Mouse (Mus musculus) MEL (cell line): Measurements from ENCODE around the gene Amacr. TPM values are rescaled to one million over a fixed set of nuclear protein-coding genes. Genes with fewer than 3 reads are reported as not detected.

Experiments used
- DNase-seq: peaks from one replicate; pipeline ENCODE4 v3.0.0; 2011; ENCODE audit warnings: low read depth, low spot score
- H3K27ac ChIP-seq: 2 replicates; pipeline ENCODE4 v1.5.1; 2012; ENCODE audit warnings: low read depth, mild to moderate bottlenecking, control low read depth, low read length, moderate library complexity; ENCODE audit not compliant: control insufficient read depth
- H3K27me3 ChIP-seq, 2 experiments: fragments of 150-350 bp in 1 of 2; sonication (generic) in 1 of 2; 2 replicates each; pipeline ENCODE4 v1.6.1; 2012; ENCODE audit warnings: low read length in 2 of 2, mild to moderate bottlenecking in 2 of 2, improper control_type of control experiment in 1 of 2, moderate library complexity in 1 of 2; ENCODE audit not compliant: insufficient read depth in 2 of 2, control insufficient read depth in 1 of 2
- H3K36me3 ChIP-seq, 2 experiments: 2 replicates each; pipeline ENCODE4 v1.6.1; 2012 to 2014; ENCODE audit warnings: low read length in 2 of 2, improper control_type of control experiment in 1 of 2, inconsistent platforms in 1 of 2, mild to moderate bottlenecking in 1 of 2; ENCODE audit not compliant: insufficient read depth in 2 of 2, control insufficient read depth in 1 of 2
- H3K4me1 ChIP-seq, 2 experiments: fragments of 150-350 bp in 1 of 2; sonication (generic) in 1 of 2; 2 replicates each; pipeline ENCODE4 v1.6.1; 2012; ENCODE audit warnings: low read length in 2 of 2, improper control_type of control experiment in 1 of 2, mild to moderate bottlenecking in 1 of 2; ENCODE audit not compliant: insufficient read depth in 2 of 2, control insufficient read depth in 1 of 2
- H3K4me3 ChIP-seq, 2 experiments: fragments of 150-350 bp in 1 of 2; sonication (generic) in 1 of 2; 2 replicates each; pipeline ENCODE4 v1.5.1; 2012; ENCODE audit warnings: low read depth in 2 of 2, low read length in 2 of 2, mild to moderate bottlenecking in 2 of 2, moderate library complexity in 2 of 2, control low read depth in 1 of 2, improper control_type of control experiment in 1 of 2; ENCODE audit not compliant: control insufficient read depth in 1 of 2, insufficient read depth in 1 of 2
- H3K79me2 ChIP-seq: 2 replicates; pipeline ENCODE4 v1.6.1; 2012; ENCODE audit warnings: mild to moderate bottlenecking, low read length, moderate library complexity; ENCODE audit not compliant: control insufficient read depth, poor library complexity, insufficient read depth
- H3K9ac ChIP-seq: 2 replicates; pipeline ENCODE4 v1.6.1; 2012; ENCODE audit warnings: low read depth, mild to moderate bottlenecking, control low read depth, low read length, moderate library complexity; ENCODE audit not compliant: control insufficient read depth, poor library complexity, severe bottlenecking
- H3K9me3 ChIP-seq: fragments of 150-350 bp; sonication (generic); replicated peaks from 2 replicates; pipeline ENCODE4 v1.6.1; 2012; ENCODE audit warnings: mild to moderate bottlenecking, low read length, improper control_type of control experiment, moderate library complexity; ENCODE audit not compliant: insufficient read depth
- BHLHE40 ChIP-seq: IDR thresholded peaks from 2 replicates; pipeline ENCODE4 v1.6.1; 2012; ENCODE audit warnings: low read depth, mild to moderate bottlenecking, inconsistent platforms, low read length, improper control_type of control experiment, borderline replicate concordance
- CHD2 ChIP-seq: IDR thresholded peaks from 2 replicates; pipeline ENCODE4 v1.6.1; 2011; ENCODE audit warnings: low read length, improper control_type of control experiment
- CTCF ChIP-seq, 3 experiments: IDR thresholded peaks in 2 of 3; conservative IDR thresholded peaks in 1 of 3; 2 replicates each; pipeline ENCODE4 v1.5.1; 2011 to 2012; ENCODE audit warnings: low read length in 3 of 3, low read depth in 2 of 3, mild to moderate bottlenecking in 2 of 3, improper control_type of control experiment in 1 of 3, inconsistent platforms in 1 of 3, mixed read lengths in 1 of 3, moderate library complexity in 1 of 3; ENCODE audit not compliant: control insufficient read depth in 1 of 3, insufficient read depth in 1 of 3, poor library complexity in 1 of 3, severe bottlenecking in 1 of 3
- E2F4 ChIP-seq: IDR thresholded peaks from 2 replicates; pipeline ENCODE4 v1.6.1; 2011; ENCODE audit warnings: low read depth, low read length, improper control_type of control experiment, borderline replicate concordance
- EP300 ChIP-seq, 2 experiments: IDR thresholded peaks; 2 replicates each; pipeline ENCODE4 v1.6.1; 2011; ENCODE audit warnings: improper control_type of control experiment in 2 of 2, low read length in 2 of 2, low read depth in 1 of 2, mild to moderate bottlenecking in 1 of 2
- HCFC1 ChIP-seq: IDR thresholded peaks from 2 replicates; pipeline ENCODE4 v1.6.1; 2012; ENCODE audit warnings: low read depth, mild to moderate bottlenecking, inconsistent platforms, low read length, improper control_type of control experiment, moderate library complexity
- JUND ChIP-seq: IDR thresholded peaks from 2 replicates; pipeline ENCODE4 v1.6.1; 2011; ENCODE audit warnings: low read depth, mild to moderate bottlenecking, improper control_type of control experiment, low read length
- KAT2A ChIP-seq: conservative IDR thresholded peaks from 2 replicates; pipeline ENCODE4 v1.6.1; 2012; ENCODE audit warnings: low read depth, low read length, improper control_type of control experiment, inconsistent platforms
- MAX ChIP-seq: IDR thresholded peaks from 2 replicates; pipeline ENCODE4 v1.6.1; 2011; ENCODE audit warnings: low read length, improper control_type of control experiment
- MEF2A ChIP-seq: IDR thresholded peaks from 2 replicates; pipeline ENCODE4 v1.6.1; 2014; ENCODE audit warnings: low read depth, mild to moderate bottlenecking, inconsistent platforms, low read length, improper control_type of control experiment; ENCODE audit not compliant: poor library complexity, insufficient replicate concordance, severe bottlenecking; ENCODE audit errors: extremely low read depth
- MYB ChIP-seq: IDR thresholded peaks from 2 replicates; pipeline ENCODE4 v1.6.1; 2011; ENCODE audit warnings: mild to moderate bottlenecking, low read depth, low read length, improper control_type of control experiment
- MYC ChIP-seq: IDR thresholded peaks from 2 replicates; pipeline ENCODE4 v1.6.1; 2011; ENCODE audit warnings: low read depth, mild to moderate bottlenecking, low read length, improper control_type of control experiment, moderate library complexity
- NELFE ChIP-seq: IDR thresholded peaks from 2 replicates; pipeline ENCODE4 v1.6.1; 2011; ENCODE audit warnings: low read depth, low read length, improper control_type of control experiment
- POLR2A ChIP-seq, 2 experiments: IDR thresholded peaks; 2 replicates each; pipeline ENCODE4 v1.6.1; 2011 to 2012; ENCODE audit warnings: low read length in 2 of 2, mild to moderate bottlenecking in 2 of 2, control low read depth in 1 of 2, improper control_type of control experiment in 1 of 2, low read depth in 1 of 2, moderate library complexity in 1 of 2; ENCODE audit not compliant: control insufficient read depth in 1 of 2, insufficient read depth in 1 of 2, poor library complexity in 1 of 2
- RAD21 ChIP-seq: IDR thresholded peaks from 2 replicates; pipeline ENCODE4 v1.6.1; 2011; ENCODE audit warnings: mild to moderate bottlenecking, low read depth, low read length, improper control_type of control experiment
- RCOR1 ChIP-seq: IDR thresholded peaks from 2 replicates; pipeline ENCODE4 v1.6.1; 2012; ENCODE audit warnings: low read depth, mild to moderate bottlenecking, inconsistent platforms, low read length, improper control_type of control experiment
- SIN3A ChIP-seq: IDR thresholded peaks from 2 replicates; pipeline ENCODE4 v1.6.1; 2012; ENCODE audit warnings: low read length, improper control_type of control experiment, inconsistent platforms
- TCF12 ChIP-seq: IDR thresholded peaks from 2 replicates; pipeline ENCODE4 v1.6.1; 2014; ENCODE audit warnings: low read depth, mild to moderate bottlenecking, inconsistent platforms, low read length, improper control_type of control experiment, moderate library complexity
- USF1 ChIP-seq: IDR thresholded peaks from 2 replicates; pipeline ENCODE4 v1.6.1; 2014; ENCODE audit warnings: low read depth, mild to moderate bottlenecking, inconsistent platforms, low read length, improper control_type of control experiment, moderate library complexity
- ZNF384 ChIP-seq: IDR thresholded peaks from 2 replicates; pipeline ENCODE4 v1.6.1; 2012; ENCODE audit warnings: low read depth, mild to moderate bottlenecking, inconsistent platforms, low read length, improper control_type of control experiment
- polyA plus RNA-seq, 2 experiments: library from polyadenylated mRNA; stranded (reverse) in 1 of 2; unstranded in 1 of 2; fragments of >175 nt in 1 of 2; fragments of >200 nt in 1 of 2; gene quantifications; 2 replicates each; pipeline versions ENCODE4 v1.2.1 to v1.2.4; 2012; ENCODE audit warnings: low replicate concordance in 2 of 2, low read depth in 1 of 2; ENCODE audit not compliant: insufficient read length in 2 of 2, insufficient read depth in 1 of 2, missing spikeins in 1 of 2
- total RNA-seq: library from RNA; depleted of rRNA; stranded (reverse); fragments of 300-350 nt; gene quantifications from 2 replicates; pipeline ENCODE4 v1.2.3, GENCODE M21; 2012

Gene Amacr
- total and polyA plus RNA-seq, 3 experiments: not detected

- no peak within 1 kb of the TSS for H3K9ac ChIP-seq
- H3K27ac ChIP-seq: no peak within 1 kb of the TSS
- no peaks in the 10 kb centered on the region for H3K79me2 ChIP-seq
- H3K4me1 ChIP-seq: no peaks in the 10 kb centered on the region
- DNase-seq: no peak
- H3K36me3 ChIP-seq: no peaks in the 10 kb centered on the region
- TF ChIP-seq POLR2A (IDR thresholded peaks at IDR 0.05; ENCODE audit: control insufficient read depth in 1 of 2, insufficient read depth in 1 of 2, low read depth in 1 of 2, low read length in 2 of 2, poor library complexity in 1 of 2) (no peak), E2F4 (no peak), SIN3A (no peak), MYB (no peak), RCOR1 (no peak), MAX (no peak), RAD21 (no peak), KAT2A (no peak), TCF12 (no peak), EP300 (IDR thresholded peaks at IDR 0.05; ENCODE audit: low read depth in 1 of 2, low read length in 2 of 2) (no peak), ZNF384 (no peak), BHLHE40 (no peak), CHD2 (no peak)
- H3K4me3 ChIP-seq: no peak within 1 kb of the TSS
- no peaks in the 10 kb centered on the region for H3K9me3 ChIP-seq
- H3K27me3 ChIP-seq: no peaks in the 10 kb centered on the region
Observed at GRCm38 (mm10) chr15:11000421-11000820, 18.9 kb downstream of the Amacr start, which contains the start of gene Slc45a2. TSS of gene Slc45a2 (plus strand) at chr15:11000721.

GRCm38 (mm10) chr15:11003791-11004190, 22.2 kb downstream of the Amacr start:
- H3K27me3 ChIP-seq: no peaks in the 10 kb centered on the region
- no peak overlapping the region for H3K4me3 ChIP-seq
- H3K9ac ChIP-seq: no peak overlapping the region
- no peaks in the 10 kb centered on the region for H3K36me3 ChIP-seq
- no peaks in the 10 kb centered on the region for H3K4me1 ChIP-seq
- DNase-seq: no peak
- H3K27ac ChIP-seq: no peak overlapping the region
- H3K79me2 ChIP-seq: no peaks in the 10 kb centered on the region
- TF ChIP-seq HCFC1: no peak
- no peak for TF ChIP-seq USF1
- no peaks in the 10 kb centered on the region for H3K9me3 ChIP-seq

GRCm38 (mm10) chr15:11004646-11005045, 23.1 kb downstream of the Amacr start:
- Histone ChIP-seq H3K79me2 (no peaks in the 10 kb centered on the region), H3K9ac (no peak overlapping the region), H3K4me1 (no peaks in the 10 kb centered on the region), H3K27ac (no peak overlapping the region), H3K9me3 (no peaks in the 10 kb centered on the region), H3K36me3 (no peaks in the 10 kb centered on the region), H3K4me3 (no peak overlapping the region), H3K27me3 (no peaks in the 10 kb centered on the region)
- no peak for DNase-seq
- TF ChIP-seq MYC (no peak), NELFE (no peak), JUND (no peak), RAD21 (no peak), POLR2A (IDR thresholded peaks at IDR 0.05; ENCODE audit: control insufficient read depth in 1 of 2, insufficient read depth in 1 of 2, low read depth in 1 of 2, low read length in 2 of 2, poor library complexity in 1 of 2) (no peak), CTCF (IDR thresholded peaks at IDR 0.05 in 2 of 3, conservative IDR thresholded peaks at IDR 0.05 in 1 of 3; ENCODE audit: control insufficient read depth in 1 of 3, insufficient read depth in 1 of 3, low read depth in 2 of 3, low read length in 3 of 3, poor library complexity in 1 of 3, severe bottlenecking in 1 of 3) (no peak), MAX (no peak), EP300 (IDR thresholded peaks at IDR 0.05; ENCODE audit: low read depth in 1 of 2, low read length in 2 of 2) (no peak), MEF2A (no peak)
